9 mouse cellular contexts compared by ENCODE assay signal in genomic region chr13:67844853-67845194, GRCm38 (mm10). TPM values are rescaled to one million over a fixed set of nuclear protein-coding genes. Genes with fewer than 3 reads are reported as not detected.
DNase-seq lines count a peak whose midpoint lies in the region; ATAC-seq and TF ChIP-seq lines count a peak whose summit lies in the region.
"Had no signal": no experiment of that assay in that cellular context is flagged by ENCODE, and none has a peak within 500 bp of the region (broad histone marks: within the 10 kb centered on the region; RNA-seq: fewer than 3 reads in every experiment).

No protein-coding gene starts in this region.

- H3K36me3 ChIP-seq in liver, adult 2 months (ENCODE audit: control insufficient read depth, insufficient read depth, low read length) = no peaks in the 10 kb centered on the region
- no peaks in the 10 kb centered on the region for H3K36me3 ChIP-seq in embryonic facial prominence, embryonic 15.5 days
- no peaks in the 10 kb centered on the region for H3K36me3 ChIP-seq in neural tube, embryonic 15.5 days

- H3K4me2 ChIP-seq in embryonic facial prominence, embryonic 15.5 days (replicated peaks) = peak overlapping the region; percentile 52
- peak overlapping the region; percentile 62 for H3K4me2 ChIP-seq in neural tube, embryonic 15.5 days

- peak overlapping the region; percentile 24; the same call in 1 of the 2 replicates for H3K9ac ChIP-seq in liver, adult 2 months (ENCODE audit: low read depth, low read length)
- no peak overlapping the region; the same call in 1 of the 2 replicates for H3K9ac ChIP-seq in embryonic facial prominence, embryonic 15.5 days
- peak overlapping the region; percentile 41 for H3K9ac ChIP-seq in neural tube, embryonic 15.5 days (replicated peaks)

- no peak for TF ChIP-seq POLR2A in liver, adult 2 months (IDR thresholded peaks at IDR 0.05; ENCODE audit: extremely low read depth, insufficient read depth, low read length)

- peaks cover 2% of the 10 kb centered on the region; the same call in 1 of the 2 replicates for H3K4me1 ChIP-seq in liver, adult 2 months (ENCODE audit: control insufficient read depth, insufficient read depth, low read length)
- H3K4me1 ChIP-seq in embryonic facial prominence, embryonic 15.5 days = peaks cover 5% of the 10 kb centered on the region; the same call in 1 of the 2 replicates
- peaks cover 10% of the 10 kb centered on the region for H3K4me1 ChIP-seq in neural tube, embryonic 15.5 days

- H3K4me3 ChIP-seq in liver, adult 2 months (ENCODE audit: insufficient read depth, low read depth, low read length) = peak overlapping the region; percentile 54
- H3K4me3 ChIP-seq in embryonic facial prominence, embryonic 15.5 days (replicated peaks) = peak overlapping the region; percentile 38
- H3K4me3 ChIP-seq in neural tube, embryonic 15.5 days (replicated peaks) = peak overlapping the region; percentile 42

- no peaks in the 10 kb centered on the region for H3K79me2 ChIP-seq in liver, adult 2 months (ENCODE audit: control insufficient read depth, insufficient read depth, low read length)

- ATAC-seq in embryonic facial prominence, embryonic 15.5 days (ENCODE audit: insufficient number of reproducible peaks, low FRiP score, low TSS enrichment, low read depth) = no peak
- peak; percentile 59 for ATAC-seq in neural tube, embryonic 15.5 days (ENCODE audit: low FRiP score)

- no peak for TF ChIP-seq CTCF in liver, adult 2 months (IDR thresholded peaks at IDR 0.05; ENCODE audit: low read depth, low read length)

- H3K27ac ChIP-seq in liver, adult 2 months (replicated peaks; ENCODE audit: insufficient read depth, low read depth, low read length) = no peak overlapping the region
- no peak overlapping the region for H3K27ac ChIP-seq in embryonic facial prominence, embryonic 15.5 days (replicated peaks)
- H3K27ac ChIP-seq in neural tube, embryonic 15.5 days (replicated peaks) = no peak overlapping the region; the same call in 1 of the 2 replicates

- 24% methylated on average over 8 of the region's 8 CpGs for WGBS in liver, adult 2 months
- 16% methylated on average over 8 of the region's 8 CpGs for WGBS in embryonic facial prominence, embryonic 15.5 days
- WGBS in neural tube, embryonic 15.5 days = 24% methylated on average over 8 of the region's 8 CpGs

- no peaks in the 10 kb centered on the region for H3K27me3 ChIP-seq in liver, adult 2 months (ENCODE audit: control insufficient read depth, insufficient read depth, low read length)
- H3K27me3 ChIP-seq in embryonic facial prominence, embryonic 15.5 days = no peaks in the 10 kb centered on the region
- H3K27me3 ChIP-seq in neural tube, embryonic 15.5 days (replicated peaks) = no peaks in the 10 kb centered on the region

- no peaks in the 10 kb centered on the region for H3K9me3 ChIP-seq in embryonic facial prominence, embryonic 15.5 days (replicated peaks)
- H3K9me3 ChIP-seq in neural tube, embryonic 15.5 days (replicated peaks) = no peaks in the 10 kb centered on the region

- DNase-seq in liver, adult 2 months (ENCODE audit: extremely low read depth, low read depth, low spot score) = no peak
- DNase-seq in liver = no peak
- peak; percentile 7 for DNase-seq in kidney, postnatal 4 days
- DNase-seq in layer of hippocampus, adult 9-11 months = no peak
- no peak for DNase-seq in urinary bladder, postnatal 4 days (ENCODE audit: low spot score in 2 of 2)
- no peak for DNase-seq in adrenal gland, postnatal 25 days

RNA-seq across cellular contexts. Expression of gene Gm10037, which starts 13.9 kb away (rescaled TPM):
- 0.37 and 1.9 TPM in 2 replicates for total RNA-seq in liver, adult 2 months (2014; rRNA removed)
- polyA plus RNA-seq in liver, adult 2 months (2012; rRNA removed) = 0.21 and 0.92 TPM in 2 replicates
- 3.3 and 4.7 TPM in 2 replicates for polyA plus RNA-seq in embryonic facial prominence, embryonic 15.5 days (2015; fragmentation: Nextera tagmentation; extraction: Ambion mirVana)
- 5.8 and 7.2 TPM in 2 replicates for polyA plus RNA-seq in neural tube, embryonic 15.5 days (2015; fragmentation: Nextera tagmentation; extraction: Ambion mirVana)
- 4.0 and 5.4 TPM in 2 replicates for total RNA-seq in adrenal gland, postnatal 25 days (2021)

RNA-seq across cellular contexts. Expression of gene BC048507, which starts 18.3 kb away (rescaled TPM):
- not detected in 2 replicates for total RNA-seq in liver, adult 2 months (2014; rRNA removed)
- polyA plus RNA-seq in liver, adult 2 months (2012; rRNA removed) = not detected in 2 replicates
- polyA plus RNA-seq in embryonic facial prominence, embryonic 15.5 days (2015; fragmentation: Nextera tagmentation; extraction: Ambion mirVana) = not detected in 2 replicates
- polyA plus RNA-seq in neural tube, embryonic 15.5 days (2015; fragmentation: Nextera tagmentation; extraction: Ambion mirVana) = not detected in 2 replicates
- not detected in 2 replicates for total RNA-seq in adrenal gland, postnatal 25 days (2021)
- total RNA-seq: heart, adult 18-20 months had no signal

RNA-seq across cellular contexts. Expression of gene Zfp273, which starts 31.3 kb away (rescaled TPM):
- 3.3 and 3.4 TPM in 2 replicates for total RNA-seq in liver, adult 2 months (2014; rRNA removed)
- polyA plus RNA-seq in liver, adult 2 months (2012; rRNA removed) = 0.09 and 0.26 TPM in 2 replicates
- 7.2 and 8.3 TPM in 2 replicates for polyA plus RNA-seq in embryonic facial prominence, embryonic 15.5 days (2015; fragmentation: Nextera tagmentation; extraction: Ambion mirVana)
- 12.7 and 13.2 TPM in 2 replicates for polyA plus RNA-seq in neural tube, embryonic 15.5 days (2015; fragmentation: Nextera tagmentation; extraction: Ambion mirVana)
- 6.5 and 7.9 TPM in 2 replicates for total RNA-seq in adrenal gland, postnatal 25 days (2021)

Comparison
In these comparisons a context has a peak if more than half of its experiments do, and no peak if none do; other contexts are left out.
1. DNase-seq: peak in kidney, postnatal 4 days (2 of 2); none in liver, adult 2 months (single experiment), liver (single experiment), layer of hippocampus, adult 9-11 months (single experiment), urinary bladder, postnatal 4 days (0 of 2) and adrenal gland, postnatal 25 days (single experiment).
2. Peak in every context shown above with its lines, with median percentiles within 50 percentile points of each other: H3K4me3 ChIP-seq.